Mouse (Mus musculus) urinary bladder, adult 2 months (tissue): ENCODE data around the gene Abca9. TPM values are rescaled to one million over a fixed set of nuclear protein-coding genes. Genes with fewer than 3 reads are reported as not detected.

Source experiments
- DNase-seq: peaks from one replicate; pipeline ENCODE4 v3.0.0; 2022; ENCODE audit warnings: low spot score
- polyA plus RNA-seq: library from polyadenylated mRNA; depleted of rRNA; stranded (reverse); fragments of >200 nt; gene quantifications from 2 replicates; pipeline ENCODE4 v1.2.3, GENCODE M21; 2012; rRNA removed

Gene Abca9
- polyA plus RNA-seq = 7.5 TPM in 2 replicates

DNA sequence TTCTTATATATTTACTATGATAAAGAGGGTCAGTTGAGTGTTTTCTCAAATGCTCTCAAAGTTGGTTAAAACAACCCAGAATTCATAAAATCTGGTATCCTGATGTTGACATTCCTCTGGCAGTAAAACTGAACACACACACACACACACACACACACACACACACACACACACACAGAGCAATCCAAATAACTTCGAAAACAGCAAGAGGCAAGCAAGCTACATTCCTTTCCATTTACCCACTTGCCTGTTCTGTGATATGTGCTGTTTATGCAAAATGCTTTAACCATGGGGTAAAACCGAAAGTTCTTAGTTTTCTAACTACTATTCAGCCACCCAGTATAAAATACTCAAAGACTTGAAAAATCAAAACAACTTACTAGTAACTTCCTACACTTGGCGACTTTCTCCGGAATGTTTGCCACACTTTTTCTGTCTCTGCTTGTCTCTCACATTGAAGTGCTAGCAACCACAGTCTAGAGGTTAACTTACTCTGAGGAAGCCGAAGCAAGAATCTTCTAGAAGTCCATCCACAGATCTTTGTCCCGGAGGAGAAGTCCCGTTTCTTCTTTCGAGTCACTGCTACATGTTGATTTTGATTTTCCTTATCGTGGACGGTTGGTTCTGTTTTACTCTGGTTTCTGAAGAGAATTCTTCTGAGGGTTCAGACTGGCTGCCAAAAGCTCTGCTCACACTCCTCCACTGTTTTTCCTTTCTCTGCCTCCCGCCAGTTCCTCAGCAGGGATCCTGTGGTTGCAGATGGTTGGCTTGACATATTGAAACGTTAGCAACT, at the start of gene Abca9:
Gene Abca9 (minus strand): TSS at position 738 of the 793 bp plus-strand sequence.
- no peak for DNase-seq

DNA sequence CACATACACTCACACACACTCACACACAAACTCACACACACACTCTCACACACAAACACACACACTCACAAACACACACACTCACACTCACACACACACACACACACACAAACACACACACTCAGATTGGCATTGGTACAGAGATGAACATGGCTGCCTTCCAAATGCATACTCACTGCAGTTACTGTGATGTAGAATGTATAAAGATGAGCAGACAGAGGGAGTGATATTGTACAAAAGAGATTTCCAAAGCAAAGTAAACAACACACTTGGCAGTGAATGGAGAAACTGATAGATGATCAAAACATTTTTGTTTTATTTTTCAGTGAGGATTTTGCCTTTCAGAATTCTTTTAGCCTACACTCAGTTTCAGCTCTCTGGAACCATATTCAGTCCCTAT, 49.1 kb upstream of the Abca9 start:
- DNase-seq = no peak

DNA sequence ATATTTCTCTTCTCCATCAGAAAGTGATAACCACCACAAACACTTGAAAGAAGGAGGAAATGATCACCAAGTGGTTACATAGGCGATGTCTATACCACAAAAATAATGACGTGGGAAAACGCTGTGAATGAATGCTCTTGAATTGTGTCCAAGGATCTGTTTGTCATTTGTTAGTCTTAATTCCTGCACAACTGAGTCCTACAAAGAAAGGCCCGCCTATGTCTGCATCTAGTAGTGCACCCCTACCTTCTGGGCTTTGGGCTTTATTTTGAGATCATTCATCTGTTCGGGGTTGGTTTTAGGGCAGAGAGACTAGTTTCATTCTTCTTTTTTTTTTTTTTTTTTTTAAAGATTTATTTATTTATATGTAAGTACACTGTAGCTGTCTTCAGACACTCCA, 35.9 kb upstream of the Abca9 start:
- DNase-seq = no peak

DNA sequence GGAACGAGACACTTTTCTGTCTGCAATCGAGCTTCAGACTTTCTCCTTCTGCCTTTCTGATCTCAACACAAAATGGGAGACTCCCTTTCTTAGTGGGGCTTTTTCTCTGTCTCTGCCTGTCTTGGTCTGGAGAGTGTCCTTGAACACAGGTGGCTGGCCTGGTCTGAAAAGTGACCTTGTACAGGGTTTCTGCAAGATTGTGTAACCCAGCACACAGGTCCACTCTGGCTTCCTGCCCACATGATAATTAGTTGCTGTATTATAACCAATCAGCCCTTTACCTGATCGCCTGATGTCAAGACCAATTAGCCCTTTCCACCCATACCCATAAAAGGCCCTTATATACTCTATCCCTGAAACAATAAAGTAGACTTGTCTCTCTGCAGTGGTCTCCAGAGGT, 30.9 kb upstream of the Abca9 start:
- DNase-seq = no peak

DNA sequence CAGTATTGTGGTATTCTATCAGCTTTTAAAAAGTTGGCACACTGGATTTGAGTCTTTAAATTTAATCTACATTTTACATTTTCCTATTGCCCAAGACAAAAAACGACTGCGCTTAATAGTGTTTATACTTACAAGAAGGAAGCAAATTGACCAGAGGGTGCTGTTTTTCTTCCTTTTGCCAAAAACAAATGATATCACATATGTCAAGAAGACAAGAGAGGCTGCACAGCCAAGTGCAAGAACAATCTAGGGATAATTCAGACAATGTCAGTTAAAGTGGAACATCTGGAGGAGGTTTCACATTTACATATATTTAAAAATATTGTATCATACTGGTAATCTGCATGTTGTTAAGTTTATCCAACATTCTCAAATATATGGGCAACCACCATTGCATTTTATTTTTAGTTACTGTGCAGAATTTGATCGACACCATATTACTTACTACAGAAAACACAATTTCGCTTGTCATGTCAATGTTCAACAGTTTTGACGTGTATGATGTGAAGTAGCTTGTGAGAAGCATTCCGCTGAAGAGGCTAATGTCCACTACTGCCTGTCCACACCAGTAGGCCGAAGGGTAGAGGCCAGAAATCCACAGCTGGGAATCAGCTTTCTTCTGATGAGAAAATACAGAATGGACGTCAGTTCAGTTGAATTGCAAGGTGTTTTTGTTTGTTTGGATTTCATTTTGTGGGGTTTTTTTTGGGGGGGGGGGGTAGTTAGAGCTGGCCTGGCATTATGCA, 28.7 kb upstream of the Abca9 start:
- DNase-seq = no peak

DNA sequence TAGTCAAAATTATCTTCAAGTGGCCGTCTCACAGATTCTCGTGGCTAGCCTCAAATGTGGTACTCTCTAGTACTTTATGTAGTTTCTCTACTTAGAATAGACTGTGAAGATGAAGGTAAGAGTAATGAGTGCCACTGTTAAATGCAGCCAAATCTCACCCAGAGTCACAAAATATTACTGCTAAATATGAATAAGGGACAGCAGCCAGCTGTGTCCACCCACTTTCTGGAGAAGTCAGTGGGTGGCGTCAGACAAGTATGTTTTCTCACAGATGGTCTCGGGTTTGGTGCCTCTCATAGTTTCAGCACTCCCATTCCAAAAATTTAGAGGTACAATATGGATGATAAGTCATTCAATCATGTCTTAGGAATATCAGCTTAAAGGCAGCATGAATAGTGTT, 27.3 kb upstream of the Abca9 start:
- DNase-seq = no peak

DNA sequence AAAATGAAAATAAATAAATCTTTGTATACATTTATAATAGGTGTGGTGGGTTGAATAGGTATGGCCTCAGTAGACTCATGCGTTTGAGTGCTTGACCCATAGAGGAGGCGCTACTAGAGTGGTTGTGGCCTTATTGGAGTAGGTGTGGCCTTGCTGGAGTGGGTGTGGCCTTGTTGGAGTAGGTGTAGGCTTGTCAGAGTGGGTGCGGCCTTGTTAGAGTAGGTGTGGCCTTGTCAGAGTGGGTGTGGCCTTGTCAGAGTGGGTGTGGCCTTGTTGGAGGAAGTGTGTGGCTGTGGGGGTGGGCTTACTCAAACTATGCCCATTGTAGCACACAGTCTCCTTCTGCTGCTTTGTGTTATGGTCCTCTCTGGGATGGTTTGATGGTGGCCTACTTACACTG, 3.2 kb upstream of the Abca9 start:
- DNase-seq = no peak

DNA sequence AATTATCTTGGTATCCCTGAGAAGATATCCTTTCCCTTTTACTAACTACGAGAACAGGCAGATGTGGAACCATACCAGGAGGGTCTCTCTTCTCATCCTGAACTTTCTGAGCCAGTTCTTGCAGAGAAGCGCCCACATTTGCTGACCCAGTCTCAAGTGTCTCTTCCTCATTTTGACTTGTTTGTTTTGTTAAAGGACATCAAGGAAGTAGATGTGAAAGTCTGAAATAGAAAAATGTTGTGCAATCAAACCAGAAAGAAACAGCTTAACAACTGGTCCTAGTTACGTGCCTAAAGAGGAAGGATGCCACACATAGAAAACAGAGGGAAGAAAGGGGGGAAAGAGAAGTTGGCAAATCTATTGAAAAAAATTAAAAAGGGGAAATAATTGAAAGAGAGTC, 2.2 kb downstream of the Abca9 start:
- DNase-seq = no peak

DNA sequence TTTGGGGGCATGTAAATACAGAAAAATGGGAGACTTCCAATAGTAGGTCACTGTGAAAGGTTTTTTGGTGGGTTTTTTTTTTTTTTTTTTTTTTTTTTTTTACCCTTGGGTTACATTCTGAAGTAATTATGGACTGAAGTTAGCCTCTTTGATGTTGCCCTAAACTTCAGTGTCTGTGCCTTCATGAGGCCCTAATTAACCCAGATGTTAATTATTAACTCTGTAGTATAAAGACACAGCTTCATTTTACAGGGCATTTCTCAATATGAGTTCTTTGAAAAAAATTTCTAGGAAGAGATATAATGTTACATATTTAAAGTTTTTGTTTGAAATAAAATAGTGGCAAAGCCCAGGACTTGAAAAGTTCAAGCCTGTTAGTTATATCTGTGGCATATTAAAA, 2.6 kb downstream of the Abca9 start:
- DNase-seq = no peak

DNA sequence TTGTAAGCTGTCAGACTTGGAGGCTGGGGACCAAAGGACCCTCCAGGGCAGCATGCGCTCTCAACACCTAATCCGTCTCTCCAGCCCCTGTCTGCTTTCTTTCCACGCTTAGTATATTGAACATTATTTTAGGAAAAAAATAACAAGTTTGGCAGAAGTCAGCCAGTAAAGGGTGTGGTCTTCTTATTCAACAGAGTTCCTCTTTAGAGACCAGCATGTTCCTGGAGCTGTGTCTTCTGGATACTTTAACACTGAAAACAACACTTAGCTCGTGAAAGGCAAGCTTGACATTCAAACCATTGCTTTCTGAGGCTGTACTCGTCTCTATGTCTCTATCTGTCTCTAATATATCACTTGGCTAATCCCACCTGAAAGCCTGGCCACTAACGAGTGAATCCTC, 10.9 kb downstream of the Abca9 start:
- DNase-seq = no peak

DNA sequence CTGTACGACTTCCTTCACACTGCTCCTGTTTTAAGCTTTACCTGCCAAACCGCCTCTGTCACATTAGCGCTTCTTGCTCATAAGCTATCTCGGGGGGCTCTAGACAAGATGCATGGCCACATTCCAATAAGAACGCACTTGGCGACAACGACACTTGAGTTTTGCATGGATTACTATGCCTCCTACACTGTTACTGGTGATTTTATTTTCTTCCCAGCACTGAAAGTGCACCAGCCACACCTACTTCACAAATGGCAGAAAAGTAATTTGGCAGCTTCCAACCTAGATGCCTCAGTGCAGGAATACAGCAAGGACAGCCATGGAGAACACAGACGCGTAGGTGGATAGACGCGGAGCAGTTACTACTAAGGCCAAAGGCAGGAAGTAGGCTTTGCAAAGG, 12.0 kb downstream of the Abca9 start:
- DNase-seq = no peak

DNA sequence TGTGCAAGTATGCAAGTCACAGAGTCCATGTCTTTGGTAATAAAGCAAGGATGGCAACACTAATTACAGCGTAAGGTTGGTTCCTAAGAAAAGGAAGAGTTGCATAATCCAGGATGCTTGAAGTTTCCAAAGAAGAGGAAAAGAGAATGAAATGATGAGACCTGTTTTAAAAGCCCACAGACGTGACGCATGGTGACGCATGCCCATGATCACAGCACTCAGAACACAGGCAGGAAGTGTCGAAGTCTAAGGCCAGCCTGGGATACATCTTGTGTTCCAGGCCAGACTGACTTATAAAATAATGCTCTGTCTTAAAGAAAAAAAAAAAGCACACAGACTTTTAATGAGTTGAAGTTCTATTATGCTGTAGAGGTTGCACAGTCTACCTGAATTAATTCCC, 20.4 kb downstream of the Abca9 start:
- no peak for DNase-seq

DNA sequence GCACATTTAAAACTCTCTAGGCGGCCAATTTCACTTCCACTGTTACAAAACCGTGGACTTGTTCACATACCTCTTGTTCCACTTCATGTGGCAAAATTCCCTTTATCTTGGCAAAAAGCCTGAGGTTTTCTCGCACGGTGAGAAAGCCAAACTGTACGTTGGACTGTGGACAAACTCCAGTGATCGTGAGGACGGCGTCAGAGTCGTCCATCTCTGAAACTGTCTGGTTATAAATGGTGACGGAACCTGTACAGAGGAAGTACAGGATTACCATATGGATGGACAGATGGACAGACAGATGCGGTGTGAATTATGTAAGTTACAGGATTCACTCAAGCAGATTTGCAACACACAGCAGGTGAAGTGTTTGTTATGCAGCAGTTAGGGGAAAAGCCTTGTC, 22.6 kb downstream of the Abca9 start:
- DNase-seq = no peak

DNA sequence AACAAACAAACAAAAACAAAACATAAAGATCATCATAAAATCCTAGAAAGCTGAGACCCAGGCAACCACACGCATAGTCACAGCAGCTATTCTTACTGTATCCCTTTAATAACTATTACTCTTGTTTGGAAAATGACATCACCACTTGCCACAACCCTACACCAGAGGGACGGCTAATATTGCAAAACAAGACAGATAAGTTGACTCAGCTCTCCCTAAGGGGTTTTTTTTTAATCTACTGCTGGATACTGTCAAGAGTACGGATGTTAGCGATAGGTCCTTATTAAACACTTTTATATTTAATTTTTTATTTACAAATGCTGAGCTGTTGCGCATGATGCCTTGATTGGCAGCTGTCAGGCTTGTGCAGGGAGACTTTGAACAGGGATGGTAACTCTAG, 37.2 kb downstream of the Abca9 start:
- no peak for DNase-seq

DNA sequence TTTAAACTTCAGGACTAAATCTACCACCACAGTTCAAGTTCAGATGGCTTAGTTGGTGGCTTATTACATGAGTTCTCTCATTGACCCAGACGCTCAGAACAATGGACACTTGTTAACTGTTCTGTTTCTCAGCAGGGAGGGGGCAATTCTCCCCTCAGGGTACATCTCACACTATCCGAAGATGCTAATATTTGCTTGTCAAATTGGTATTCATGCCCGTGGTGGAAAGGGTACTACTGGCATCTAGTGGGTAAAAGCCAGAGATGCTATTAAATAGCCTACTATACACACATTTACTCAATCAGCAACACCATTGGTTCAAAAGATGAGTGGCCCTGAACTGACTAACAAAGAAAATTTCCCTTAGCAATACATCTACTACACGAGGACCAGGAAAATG, 56.9 kb downstream of the Abca9 start:
- DNase-seq = no peak

DNA sequence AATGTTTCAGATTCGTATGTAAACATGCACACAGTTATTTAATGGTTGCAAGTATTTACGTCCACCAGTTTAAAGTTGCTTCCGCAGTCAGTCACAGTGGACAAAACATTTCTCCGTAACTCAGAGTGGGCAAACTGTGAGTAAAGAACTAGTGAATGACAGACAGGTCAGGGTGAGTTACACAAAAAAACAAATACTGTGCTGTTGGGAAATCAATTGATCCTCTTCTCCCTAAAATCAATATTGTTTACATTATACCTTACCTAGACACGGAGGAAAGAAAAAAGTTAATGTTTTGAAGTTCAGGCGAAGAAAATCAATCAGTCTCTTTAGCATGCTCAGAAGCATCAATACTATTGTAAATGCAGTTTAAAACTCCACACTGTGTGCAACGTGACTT, 66.6 kb downstream of the Abca9 start:
- DNase-seq = no peak

DNA sequence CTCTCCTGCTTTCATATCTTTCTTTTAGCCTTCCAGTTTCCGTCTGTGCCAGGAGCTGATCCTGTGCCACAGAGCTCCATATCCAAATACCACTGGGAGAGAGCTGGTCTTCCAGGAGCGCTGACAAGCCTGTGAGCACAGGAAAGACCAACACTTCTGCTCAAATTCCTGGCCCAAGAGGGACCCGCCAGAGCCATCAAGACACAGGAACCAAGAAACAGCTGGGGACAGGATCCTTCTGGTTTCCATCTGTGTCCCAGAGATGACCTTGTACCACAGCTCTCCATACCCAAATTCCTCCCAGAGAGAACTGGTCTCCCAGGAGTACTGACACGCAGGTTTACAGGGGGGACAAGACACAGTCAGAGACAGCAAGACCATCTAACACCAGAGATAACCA, 69.1 kb downstream of the Abca9 start:
- DNase-seq = no peak

DNA sequence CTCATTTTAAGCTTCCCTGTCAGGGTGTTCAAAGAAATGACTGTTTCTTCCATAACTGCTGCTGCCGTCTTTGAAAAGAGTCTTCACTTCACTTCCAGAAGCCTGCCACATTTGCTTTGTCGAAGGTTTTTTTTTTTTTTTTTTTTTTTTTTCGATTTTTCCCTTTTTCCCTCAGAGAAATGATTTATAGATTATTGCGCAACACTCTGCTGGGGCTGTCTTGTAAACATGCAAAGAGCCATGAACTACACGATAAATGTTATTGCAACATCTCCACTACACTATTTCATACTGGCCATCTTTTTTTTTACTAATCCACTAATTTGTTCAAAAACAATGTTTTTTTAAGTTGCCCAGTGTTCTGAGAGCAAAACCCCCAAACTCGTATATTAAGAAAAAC, 70.5 kb downstream of the Abca9 start:
- DNase-seq = no peak

DNA sequence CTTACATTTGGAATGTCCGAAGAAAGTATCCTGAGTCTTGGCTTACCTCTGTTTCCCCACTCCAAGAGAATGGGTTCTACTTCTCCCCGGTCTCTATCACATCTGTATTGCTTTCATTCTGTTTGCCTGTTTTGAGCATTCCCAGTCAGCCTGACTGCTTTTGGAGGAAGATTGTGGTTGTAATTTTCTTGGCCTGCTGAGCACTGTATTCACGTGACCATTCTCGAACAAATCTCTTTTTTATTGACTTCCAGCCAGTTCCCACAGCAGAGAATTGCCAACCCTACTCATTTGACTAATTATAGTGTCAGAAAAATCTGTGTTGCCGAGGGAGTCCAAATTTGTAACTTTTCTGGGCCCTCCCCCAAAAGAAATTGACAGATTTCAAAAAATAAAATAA, 72.1 kb downstream of the Abca9 start, which contains the start of gene Abca8a:
Gene Abca8a (minus strand): TSS at position 121 of the 400 bp plus-strand sequence.
- DNase-seq = no peak

DNA sequence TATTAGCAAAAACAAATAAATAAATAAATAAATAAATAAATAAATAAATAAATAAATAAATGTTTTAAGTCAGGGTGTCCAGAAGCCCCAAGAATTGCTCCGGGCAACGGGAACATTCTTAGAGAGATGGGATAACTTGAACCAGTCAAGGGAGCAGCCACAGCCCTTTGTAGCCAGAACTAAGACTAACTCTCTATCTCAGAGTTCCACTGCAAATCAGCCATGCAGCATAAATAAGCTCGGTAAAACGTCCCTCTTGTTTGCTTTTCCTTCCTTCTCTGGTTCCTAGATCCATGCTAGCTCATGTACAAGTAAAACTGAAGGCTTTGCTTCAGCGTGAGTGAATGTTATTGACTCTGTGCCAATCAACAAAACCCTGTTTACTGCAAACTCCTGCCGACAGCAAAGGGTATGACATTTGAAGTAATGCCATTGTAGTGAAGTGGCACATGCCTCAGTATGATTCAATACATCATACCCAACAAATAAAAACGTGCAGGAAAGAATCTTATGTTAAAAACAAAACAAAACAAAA, 73.1 kb downstream of the Abca9 start:
- no peak for DNase-seq

DNA sequence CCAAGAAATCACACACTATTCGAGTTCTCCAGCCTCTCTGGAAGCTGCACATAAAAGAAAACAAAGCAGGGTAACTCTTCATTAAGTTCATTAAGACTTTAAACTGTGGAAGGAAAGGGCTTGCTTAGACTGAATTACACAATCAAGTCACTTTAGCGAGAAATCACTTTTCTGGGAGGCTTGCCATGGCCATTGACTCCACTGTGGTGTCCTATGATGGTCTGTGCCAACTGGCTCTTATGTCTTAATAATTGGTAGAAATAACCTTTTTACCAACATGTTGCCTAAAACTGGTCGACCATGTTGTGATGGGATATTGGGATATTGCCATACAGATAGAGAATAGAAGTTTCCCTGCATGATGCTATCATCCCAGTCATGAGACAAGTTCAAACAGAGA, 73.8 kb downstream of the Abca9 start:
- DNase-seq = no peak

DNA sequence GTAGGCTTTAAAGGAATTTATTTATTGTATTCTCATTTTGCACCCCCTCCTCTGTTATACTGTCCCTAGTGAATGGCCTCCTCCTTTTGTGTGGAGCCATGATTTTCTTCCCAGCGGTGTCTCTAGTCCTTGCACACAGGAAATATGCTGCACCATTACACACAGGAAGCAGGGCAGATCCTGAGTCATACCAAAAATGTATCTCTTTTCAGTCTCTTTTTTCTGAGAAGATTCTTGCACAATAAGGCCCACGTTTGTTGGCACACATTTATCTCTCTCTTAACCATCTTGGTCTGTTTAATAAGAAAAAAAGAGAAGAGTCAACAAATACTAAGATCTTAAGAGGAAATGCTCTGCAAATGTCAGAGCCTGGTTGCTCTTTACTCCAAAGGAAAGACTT, 76.7 kb downstream of the Abca9 start:
- DNase-seq = no peak

DNA sequence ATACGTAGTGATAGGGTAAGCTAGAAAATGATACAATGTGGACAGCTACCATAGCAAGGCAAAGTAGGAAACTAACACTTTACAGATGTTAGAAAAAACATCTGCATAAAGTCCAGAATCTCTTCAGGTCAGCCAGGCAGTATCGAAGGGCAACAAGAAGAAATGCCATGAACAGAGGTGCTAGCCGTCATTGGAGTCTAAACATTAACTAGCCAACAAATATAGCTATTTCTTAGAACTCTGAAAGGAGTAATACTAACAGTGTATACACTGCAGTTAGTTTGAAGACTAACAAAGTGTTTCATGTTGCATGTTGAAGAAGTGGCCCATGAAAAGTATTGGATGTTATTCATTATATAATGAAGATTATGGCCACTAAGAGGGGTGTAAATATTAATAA, 95.8 kb downstream of the Abca9 start:
- no peak for DNase-seq
